Mouse (Mus musculus) forebrain, embryonic 12.5 days (tissue): Measurements from ENCODE around the gene H2-Aa. TPM values are rescaled to one million over a fixed set of nuclear protein-coding genes. Genes with fewer than 3 reads are reported as not detected.
"Not testable (repeated sequence)": the region's sequence is repeated elsewhere in the genome, so short reads cannot be mapped to it uniquely, and the experiment has no call there.

ENCODE experiments used
- ATAC-seq: fragments of 200-750 bp; cut with Nextera tagmentation; 2 replicates; pipeline ENCODE4 v1.8.0; 2017; ENCODE audit warnings: moderate TSS enrichment; ENCODE audit not compliant: low FRiP score
- H3K27ac ChIP-seq: fragments of 300-500 bp; sonication (generic); 2 replicates; pipeline ENCODE4 v1.5.1; 2016; ENCODE audit warnings: mild to moderate bottlenecking
- H3K27me3 ChIP-seq: fragments of 300-500 bp; sonication (generic); 2 replicates; pipeline ENCODE4 v1.6.1; 2016; ENCODE audit warnings: mild to moderate bottlenecking
- H3K36me3 ChIP-seq: fragments of 300-500 bp; sonication (generic); replicated peaks from 2 replicates; pipeline ENCODE4 v1.6.1; 2016; ENCODE audit warnings: mild to moderate bottlenecking
- H3K4me1 ChIP-seq: fragments of 300-500 bp; sonication (generic); 2 replicates; pipeline ENCODE4 v1.6.1; 2016
- H3K4me2 ChIP-seq: fragments of 300-500 bp; sonication (generic); 2 replicates; pipeline ENCODE4 v1.6.1; 2016; ENCODE audit warnings: mild to moderate bottlenecking, moderate library complexity
- H3K4me3 ChIP-seq: fragments of 300-500 bp; sonication (generic); replicated peaks from 2 replicates; pipeline ENCODE4 v1.5.1; 2016; ENCODE audit warnings: mild to moderate bottlenecking
- H3K9ac ChIP-seq: fragments of 300-500 bp; sonication (generic); 2 replicates; pipeline ENCODE4 v1.6.1; 2016; ENCODE audit warnings: mild to moderate bottlenecking
- H3K9me3 ChIP-seq: fragments of 300-500 bp; sonication (generic); 2 replicates; pipeline ENCODE4 v1.6.1; 2016
- WGBS: fragments of 180-500 bp; shearing (Covaris S2); methylation state at CpG from one replicate; pipeline ENCODE4 v1.1.7; 2016; 5-methylcytosine and 5-hydroxymethylcytosine counted together
- polyA plus RNA-seq: library from polyadenylated mRNA; unstranded; fragments of >200 nt; fragmentation: Nextera tagmentation; extraction: Ambion mirVana; gene quantifications from 2 replicates; pipeline ENCODE4 v1.2.1, GENCODE M21; 2016

Gene H2-Aa
- polyA plus RNA-seq, result not detected in 2 replicates

DNA sequence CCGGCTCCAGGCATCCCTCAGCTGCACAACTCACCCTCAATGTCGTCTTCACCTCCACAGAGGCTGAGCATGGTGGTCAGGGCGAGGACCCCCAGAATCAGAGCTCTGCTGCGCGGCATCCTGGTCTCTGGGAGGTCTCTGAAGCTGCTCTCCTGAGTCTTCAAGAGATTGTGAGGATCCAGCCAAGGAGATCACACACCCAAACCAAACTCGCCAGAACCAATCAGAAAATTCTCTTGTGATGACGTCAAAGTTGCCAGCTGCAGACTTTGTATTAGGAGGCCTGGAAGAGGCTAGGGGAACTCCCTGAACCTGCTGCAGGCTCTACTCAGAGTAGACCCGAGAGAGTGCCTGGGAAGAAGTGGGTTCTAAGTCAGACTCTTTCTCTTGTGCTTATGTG, at the start of gene H2-Aa:
H2-Aa (minus strand) TSS at position 176 of the 400 bp plus-strand sequence.
- peaks cover 2% of the 10 kb centered on the region; the same call in 1 of the 2 replicates for H3K4me1 ChIP-seq
- no peaks in the 10 kb centered on the region for H3K9me3 ChIP-seq
- no peaks in the 10 kb centered on the region for H3K36me3 ChIP-seq
- ATAC-seq, result no peak
- no peak within 1 kb of the TSS for H3K4me3 ChIP-seq
- no peak within 1 kb of the TSS for H3K9ac ChIP-seq
- H3K27ac ChIP-seq, result no peak within 1 kb of the TSS
- H3K27me3 ChIP-seq, result no peaks in the 10 kb centered on the region
- WGBS, result 13% methylated on average over 8 of the region's 8 CpGs
- no peak within 1 kb of the TSS for H3K4me2 ChIP-seq

DNA sequence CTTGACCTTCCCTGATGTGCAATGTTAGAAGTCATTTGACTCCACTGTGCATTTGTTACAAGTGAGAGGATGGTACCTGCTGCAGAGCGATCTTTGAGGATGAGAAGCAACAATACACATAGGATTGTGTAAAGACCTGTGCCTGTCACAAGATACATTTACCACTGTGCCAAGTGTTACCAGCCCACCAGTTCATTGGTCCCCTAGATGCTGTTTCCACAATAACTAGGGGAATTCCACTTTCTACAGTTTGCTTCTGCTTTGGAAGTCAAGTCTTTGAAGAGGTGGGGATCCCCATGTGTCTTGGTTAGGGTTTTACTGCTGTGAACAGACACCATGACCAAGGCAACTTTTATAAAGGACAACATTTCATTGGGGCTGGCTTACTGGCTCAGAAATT, 43.6 kb upstream of the H2-Aa start:
- no peak for ATAC-seq
- Histone ChIP-seq H3K4me3 (no peak overlapping the region), H3K27ac (no peak overlapping the region), H3K36me3 (no peaks in the 10 kb centered on the region), H3K27me3 (peaks cover 9% of the 10 kb centered on the region; the same call in 1 of the 2 replicates), H3K4me2 (no peak overlapping the region), H3K9me3 (no peaks in the 10 kb centered on the region), H3K9ac (no peak overlapping the region), H3K4me1 (no peaks in the 10 kb centered on the region)
- 90% methylated on average over 1 of the region's 1 CpGs for WGBS

DNA sequence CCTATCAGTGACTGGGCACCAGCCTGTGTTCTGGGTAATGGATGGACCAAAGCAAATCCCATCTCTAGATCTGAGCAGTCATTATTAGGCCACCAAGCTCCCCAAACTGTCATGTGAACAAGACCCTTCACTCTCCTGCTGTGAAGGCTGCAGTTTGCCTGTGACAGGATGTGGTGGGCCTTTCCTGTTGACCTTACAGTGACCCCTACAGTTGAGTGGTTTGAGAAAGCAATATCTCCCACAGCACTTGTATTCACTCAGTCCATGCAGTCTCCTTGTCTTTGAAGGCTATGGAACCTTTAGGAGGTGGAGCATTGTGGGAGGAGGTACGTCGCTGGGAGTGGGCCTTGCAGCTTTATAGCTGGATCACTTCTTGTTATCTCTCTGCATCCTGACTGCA, 42.2 kb upstream of the H2-Aa start:
- Histone ChIP-seq H3K4me3 (no peak overlapping the region), H3K36me3 (no peaks in the 10 kb centered on the region), H3K27ac (no peak overlapping the region), H3K27me3 (0 out of 2 replicates have a peak, but pooled peaks cover under 1% of the 10 kb centered on the region), H3K4me1 (no peaks in the 10 kb centered on the region), H3K4me2 (no peak overlapping the region), H3K9me3 (no peaks in the 10 kb centered on the region), H3K9ac (no peak overlapping the region)
- ATAC-seq, result no peak
- WGBS, result 87% methylated on average over 2 of the region's 2 CpGs

DNA sequence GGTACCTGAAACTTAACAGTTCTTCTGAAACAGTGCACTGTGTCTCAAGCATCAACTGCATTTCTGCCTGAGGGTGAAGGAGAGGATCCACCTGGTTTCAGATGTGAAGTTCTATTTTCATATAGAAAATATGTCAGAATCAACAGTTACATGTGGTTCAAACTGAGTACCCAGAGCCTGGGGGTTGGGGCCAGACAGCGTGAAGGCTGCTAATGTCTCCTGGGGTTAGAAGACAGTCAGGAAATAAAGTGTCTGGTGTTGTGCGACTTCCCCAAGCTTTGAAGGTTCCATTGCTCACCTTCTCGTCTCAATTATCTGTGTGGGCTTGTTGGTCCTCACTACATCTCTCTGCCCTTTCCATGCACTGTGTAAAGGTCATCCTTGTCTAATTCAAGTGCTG, 38.8 kb upstream of the H2-Aa start:
- 79% methylated on average over 3 of the region's 3 CpGs for WGBS
- no peak overlapping the region for H3K4me2 ChIP-seq
- H3K4me3 ChIP-seq, result no peak overlapping the region
- no peak overlapping the region for H3K9ac ChIP-seq
- H3K4me1 ChIP-seq, result no peaks in the 10 kb centered on the region
- H3K36me3 ChIP-seq, result no peaks in the 10 kb centered on the region
- H3K27me3 ChIP-seq, result no peaks in the 10 kb centered on the region
- H3K27ac ChIP-seq, result no peak overlapping the region
- H3K9me3 ChIP-seq, result no peaks in the 10 kb centered on the region
- no peak for ATAC-seq

DNA sequence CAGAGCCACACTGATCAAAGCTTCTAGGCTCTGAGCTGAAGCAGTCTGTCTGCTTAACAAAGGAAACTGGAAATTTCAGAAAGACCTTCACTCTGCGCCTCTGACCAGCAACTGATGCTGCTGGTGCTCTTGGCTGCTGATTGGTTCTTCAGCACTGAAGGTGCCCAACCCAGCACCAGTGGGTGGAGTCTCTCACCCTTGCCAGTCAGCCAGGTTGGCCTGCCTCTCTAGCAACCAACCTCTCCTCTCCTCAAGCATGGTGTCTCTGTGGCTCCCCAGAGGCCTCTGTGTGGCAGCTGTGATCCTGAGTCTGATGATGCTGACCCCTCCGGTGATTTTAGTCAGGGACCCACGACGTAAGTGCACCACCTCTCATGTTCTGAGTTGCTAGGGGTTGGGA, 37.8 kb upstream of the H2-Aa start, which contains the start of gene H2-Eb2:
H2-Eb2 (plus strand) TSS at position 230 of the 400 bp plus-strand sequence.
- Histone ChIP-seq H3K4me3 (no peak within 1 kb of the TSS), H3K4me1 (no peaks in the 10 kb centered on the region)
- 52% methylated on average over 4 of the region's 4 CpGs for WGBS

DNA sequence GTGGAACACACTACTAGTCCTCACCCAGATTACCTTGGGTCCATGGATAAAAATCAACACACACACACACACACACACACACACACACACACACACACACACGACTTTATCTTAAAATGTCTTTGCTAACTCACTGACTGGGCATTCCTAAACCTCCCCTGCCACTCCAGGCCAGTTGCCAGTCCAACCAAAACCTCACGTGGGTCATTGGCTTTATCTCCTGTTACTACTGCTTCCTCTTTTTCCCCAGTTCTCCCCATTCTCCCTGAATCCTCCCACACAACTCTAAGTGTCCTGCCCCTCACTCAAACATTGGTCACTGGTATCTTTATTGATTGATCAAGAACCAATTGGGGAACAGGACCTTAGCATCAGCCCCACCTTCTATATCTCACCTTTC, 29.7 kb upstream of the H2-Aa start:
- Histone ChIP-seq H3K9me3 (no peaks in the 10 kb centered on the region), H3K36me3 (no peaks in the 10 kb centered on the region), H3K27ac (no peak overlapping the region), H3K9ac (no peak overlapping the region), H3K4me3 (no peak overlapping the region), H3K4me2 (no peak overlapping the region), H3K27me3 (peaks cover 4% of the 10 kb centered on the region; the same call in 1 of the 2 replicates), H3K4me1 (no peaks in the 10 kb centered on the region)
- ATAC-seq, result no peak
- 67% methylated on average over 2 of the region's 2 CpGs for WGBS

More for the DNA sequence above, 37.8 kb upstream of the H2-Aa start, which contains the start of gene H2-Eb2:
- Histone ChIP-seq H3K9ac (no peak within 1 kb of the TSS), H3K27me3 (no peaks in the 10 kb centered on the region), H3K36me3 (no peaks in the 10 kb centered on the region), H3K27ac (no peak within 1 kb of the TSS), H3K4me2 (no peak within 1 kb of the TSS), H3K9me3 (no peaks in the 10 kb centered on the region)
- ATAC-seq, result no peak

DNA sequence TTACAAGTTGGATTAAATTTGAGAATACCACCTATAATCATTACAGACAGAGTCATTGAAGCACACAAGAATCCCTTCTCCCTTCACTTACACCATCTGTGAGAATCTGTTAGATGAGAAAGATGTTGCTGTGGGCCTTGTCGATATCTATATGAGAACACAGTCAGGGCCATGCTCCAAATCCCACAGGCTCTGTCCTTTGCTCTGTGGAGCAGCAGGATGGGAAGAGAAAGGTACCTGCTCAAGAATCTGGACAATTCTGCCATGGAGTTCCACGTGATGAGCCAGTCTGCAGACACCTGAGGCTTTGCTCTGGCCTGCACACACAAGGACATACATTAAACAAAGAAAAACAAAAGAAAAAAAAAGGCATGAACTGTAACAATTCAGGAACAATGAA, 29.1 kb upstream of the H2-Aa start:
- ATAC-seq, result no peak
- H3K27me3 ChIP-seq, result peaks cover 4% of the 10 kb centered on the region; the same call in 1 of the 2 replicates
- 79% methylated on average over 2 of the region's 2 CpGs for WGBS
- no peaks in the 10 kb centered on the region for H3K36me3 ChIP-seq
- H3K27ac ChIP-seq, result no peak overlapping the region
- no peaks in the 10 kb centered on the region for H3K4me1 ChIP-seq
- H3K4me3 ChIP-seq, result no peak overlapping the region
- H3K9ac ChIP-seq, result no peak overlapping the region
- H3K9me3 ChIP-seq, result no peaks in the 10 kb centered on the region
- no peak overlapping the region for H3K4me2 ChIP-seq

DNA sequence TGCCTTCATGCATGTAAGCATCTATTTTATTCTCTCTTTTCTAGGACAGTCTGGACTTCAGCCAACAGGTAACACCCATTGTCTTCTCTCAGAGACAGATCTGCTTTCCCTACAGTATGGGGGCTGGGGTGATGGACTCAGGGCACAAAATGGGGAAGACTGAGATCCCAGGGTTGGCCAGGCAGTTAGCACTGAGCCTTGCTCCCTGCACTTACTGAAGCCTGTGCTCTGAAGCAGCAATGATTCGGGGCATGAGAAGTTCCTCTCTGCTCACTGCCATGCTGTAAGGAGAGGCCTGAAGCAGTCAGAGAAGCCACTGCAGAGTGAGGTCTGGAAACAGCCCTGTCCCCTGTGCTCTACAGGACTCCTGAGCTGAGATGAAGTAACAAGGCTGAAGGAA, 27.9 kb upstream of the H2-Aa start:
- peaks cover 4% of the 10 kb centered on the region; the same call in 1 of the 2 replicates for H3K27me3 ChIP-seq
- no peak for ATAC-seq
- H3K9ac ChIP-seq, result no peak overlapping the region
- no peaks in the 10 kb centered on the region for H3K4me1 ChIP-seq
- WGBS, result 84% methylated on average over 1 of the region's 1 CpGs
- H3K27ac ChIP-seq, result no peak overlapping the region
- no peak overlapping the region for H3K4me3 ChIP-seq
- no peaks in the 10 kb centered on the region for H3K9me3 ChIP-seq
- H3K4me2 ChIP-seq, result no peak overlapping the region
- H3K36me3 ChIP-seq, result no peaks in the 10 kb centered on the region

DNA sequence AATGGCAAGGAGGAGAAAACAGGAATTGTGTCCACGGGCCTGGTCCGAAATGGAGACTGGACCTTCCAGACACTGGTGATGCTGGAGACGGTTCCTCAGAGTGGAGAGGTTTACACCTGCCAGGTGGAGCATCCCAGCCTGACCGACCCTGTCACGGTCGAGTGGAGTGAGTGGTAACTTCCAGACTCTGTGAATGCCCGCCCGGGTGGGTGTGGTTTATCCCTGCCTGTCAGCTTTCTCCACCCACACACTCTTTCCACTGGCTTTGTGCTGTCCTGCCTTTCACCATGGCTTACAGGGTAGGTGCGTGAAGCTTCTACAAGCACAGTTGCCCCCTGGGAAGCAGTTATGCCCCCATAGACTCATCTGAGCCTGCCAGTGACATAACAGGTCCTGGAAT, 26.7 kb upstream of the H2-Aa start:
- no peak for ATAC-seq
- no peak overlapping the region for H3K4me3 ChIP-seq
- H3K36me3 ChIP-seq, result no peaks in the 10 kb centered on the region
- no peak overlapping the region for H3K4me2 ChIP-seq
- no peak overlapping the region for H3K27ac ChIP-seq
- H3K9ac ChIP-seq, result no peak overlapping the region
- WGBS, result 65% methylated on average over 9 of the region's 9 CpGs
- peaks cover 4% of the 10 kb centered on the region; the same call in 1 of the 2 replicates for H3K27me3 ChIP-seq
- peaks cover 3% of the 10 kb centered on the region for H3K4me1 ChIP-seq
- no peaks in the 10 kb centered on the region for H3K9me3 ChIP-seq

DNA sequence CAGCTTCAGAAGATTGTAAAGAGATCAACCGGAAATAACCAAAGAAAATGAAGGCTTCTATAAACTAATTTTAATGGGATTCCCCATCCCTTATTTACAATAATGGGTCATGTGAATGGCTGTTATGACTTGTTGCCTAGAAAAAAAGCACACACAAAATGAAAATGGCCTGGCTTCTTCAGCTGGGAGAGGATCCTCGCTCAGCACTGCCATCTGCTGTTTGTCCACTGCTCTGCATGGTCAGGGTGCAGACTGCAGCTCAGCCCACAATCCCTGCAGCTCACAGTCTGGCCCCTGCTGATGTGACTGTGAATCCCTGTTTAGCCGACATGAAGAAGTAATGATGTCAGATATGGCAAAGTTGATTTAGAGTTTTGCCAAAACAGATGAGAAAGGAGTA, 25.8 kb upstream of the H2-Aa start:
- Histone ChIP-seq H3K36me3 (no peaks in the 10 kb centered on the region), H3K9me3 (no peaks in the 10 kb centered on the region), H3K4me1 (peaks cover 3% of the 10 kb centered on the region), H3K4me2 (no peak overlapping the region), H3K9ac (no peak overlapping the region), H3K27ac (no peak overlapping the region), H3K4me3 (no peak overlapping the region), H3K27me3 (peaks cover 4% of the 10 kb centered on the region; the same call in 1 of the 2 replicates)
- no peak for ATAC-seq
- 41% methylated on average over 3 of the region's 3 CpGs for WGBS

DNA sequence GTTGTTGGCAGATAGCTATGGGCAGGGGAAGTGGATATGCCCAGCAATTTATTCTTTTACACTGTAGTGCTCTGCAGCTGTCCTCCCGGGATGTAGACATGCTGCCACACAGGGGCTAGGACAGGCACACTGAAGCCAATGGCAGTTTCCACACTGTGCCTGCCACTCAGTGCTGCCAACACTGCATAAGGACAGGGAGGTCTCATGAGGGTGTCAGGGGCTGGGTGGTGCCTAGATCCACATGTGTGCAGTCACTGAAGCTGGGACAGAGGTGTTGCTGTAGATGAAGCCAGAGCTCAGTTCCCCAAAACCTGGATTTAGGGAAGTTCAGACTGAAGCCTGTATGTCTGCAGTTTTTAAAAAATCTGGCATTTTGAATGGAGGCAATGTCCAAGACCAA, 24.6 kb upstream of the H2-Aa start:
- ATAC-seq, result no peak
- Histone ChIP-seq H3K9me3 (no peaks in the 10 kb centered on the region), H3K9ac (no peak overlapping the region), H3K4me1 (peaks cover 3% of the 10 kb centered on the region), H3K27ac (no peak overlapping the region), H3K27me3 (peaks cover 11% of the 10 kb centered on the region; the same call in 1 of the 2 replicates), H3K4me2 (no peak overlapping the region), H3K36me3 (no peaks in the 10 kb centered on the region), H3K4me3 (no peak overlapping the region)
- 85% methylated on average over 1 of the region's 1 CpGs for WGBS

DNA sequence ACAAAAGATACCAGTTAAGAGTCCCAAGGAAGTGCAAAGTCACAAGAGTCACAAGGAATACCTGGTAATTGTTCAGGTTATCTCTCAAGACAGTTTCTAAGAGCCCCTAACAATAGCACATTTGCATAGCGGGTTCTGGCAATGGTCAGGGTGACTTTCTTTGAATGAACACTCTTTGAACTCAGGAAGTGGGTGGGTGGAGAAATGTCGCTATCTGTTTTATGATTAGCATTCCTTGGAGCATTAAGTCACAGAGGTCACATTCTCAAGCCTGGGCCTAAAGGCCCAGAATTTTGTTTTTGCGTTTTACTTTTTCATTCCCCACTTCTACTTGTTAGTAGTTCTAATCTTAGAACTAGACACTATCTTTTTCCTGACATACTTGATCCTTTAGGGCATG, 22.9 kb upstream of the H2-Aa start:
- ATAC-seq, H3K9ac ChIP-seq, H3K36me3 ChIP-seq, H3K27ac ChIP-seq, H3K4me2 ChIP-seq, H3K9me3 ChIP-seq, H3K4me3 ChIP-seq, H3K4me1 ChIP-seq: not testable (repeated sequence)
- H3K27me3 ChIP-seq, result peaks cover 18% of the 10 kb centered on the region; the same call in 1 of the 2 replicates
- WGBS, result 92% methylated on average over 3 of the region's 3 CpGs

DNA sequence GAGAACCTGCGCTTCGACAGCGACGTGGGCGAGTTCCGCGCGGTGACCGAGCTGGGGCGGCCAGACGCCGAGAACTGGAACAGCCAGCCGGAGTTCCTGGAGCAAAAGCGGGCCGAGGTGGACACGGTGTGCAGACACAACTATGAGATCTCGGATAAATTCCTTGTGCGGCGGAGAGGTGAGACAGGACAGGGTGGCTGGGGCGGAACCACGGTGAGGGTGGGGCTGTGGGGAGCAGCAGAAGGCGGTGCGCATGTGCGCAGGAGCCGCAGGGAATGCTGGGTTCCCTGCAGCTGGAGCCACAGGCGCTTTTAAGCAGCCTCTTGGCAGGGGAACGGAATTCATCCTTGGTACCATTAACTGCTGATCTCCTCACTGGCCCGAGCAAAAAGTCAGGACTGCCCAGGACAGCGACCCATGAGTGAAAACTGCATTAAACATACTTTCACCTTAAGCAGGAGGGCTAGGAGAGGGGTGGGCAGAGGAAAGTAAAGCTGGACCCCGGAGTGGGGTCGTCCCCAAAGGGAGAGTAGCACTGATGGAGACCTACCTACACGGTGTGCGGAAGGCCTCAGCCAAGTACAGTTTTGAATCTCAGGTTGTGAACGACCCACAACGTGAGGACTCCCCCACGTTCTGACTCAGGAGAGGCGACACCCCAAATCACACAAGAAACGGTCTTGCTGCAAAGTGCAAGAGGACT, 22.2 kb upstream of the H2-Aa start:
- peak overlapping the region; percentile 36; the same call in 1 of the 2 replicates for H3K27ac ChIP-seq
- H3K36me3 ChIP-seq, result no peaks in the 10 kb centered on the region
- peaks cover 3% of the 10 kb centered on the region for H3K4me1 ChIP-seq
- no peaks in the 10 kb centered on the region for H3K9me3 ChIP-seq
- H3K27me3 ChIP-seq, result peaks cover 18% of the 10 kb centered on the region; the same call in 1 of the 2 replicates
- ATAC-seq, result peak; percentile 84; the same call in 1 of the 2 replicates
- peak overlapping the region; percentile 63 for H3K9ac ChIP-seq
- WGBS, result 25% methylated on average over 38 of the region's 38 CpGs
- H3K4me3 ChIP-seq, result peak overlapping the region; percentile 62
- H3K4me2 ChIP-seq, result peak overlapping the region; percentile 71
